Mouse (Mus musculus) heart, embryonic 13.5 days (tissue): Measurements from ENCODE around the gene Lmntd2. TPM values are rescaled to one million over a fixed set of nuclear protein-coding genes. Genes with fewer than 3 reads are reported as not detected.

Experiments
- ATAC-seq: fragments of 200-750 bp; cut with Nextera tagmentation; 2 replicates; pipeline ENCODE4 v1.8.0; 2017; ENCODE audit warnings: moderate TSS enrichment; ENCODE audit not compliant: insufficient number of reproducible peaks, low FRiP score, low TSS enrichment; ENCODE audit errors: extremely low read depth
- H3K27ac ChIP-seq: fragments of 300-500 bp; sonication (generic); replicated peaks from 2 replicates; pipeline ENCODE4 v1.5.1; 2015; ENCODE audit warnings: moderate library complexity, mild to moderate bottlenecking, inconsistent platforms
- H3K27me3 ChIP-seq: fragments of 300-500 bp; sonication (generic); replicated peaks from 2 replicates; pipeline ENCODE4 v1.6.1; 2015; ENCODE audit warnings: mild to moderate bottlenecking, inconsistent platforms
- H3K36me3 ChIP-seq: fragments of 300-500 bp; sonication (generic); 2 replicates; pipeline ENCODE4 v1.6.1; 2015; ENCODE audit warnings: mild to moderate bottlenecking, inconsistent platforms
- H3K4me1 ChIP-seq: fragments of 300-500 bp; sonication (generic); 2 replicates; pipeline ENCODE4 v1.6.1; 2015; ENCODE audit warnings: inconsistent platforms
- H3K4me2 ChIP-seq: fragments of 300-500 bp; sonication (generic); 2 replicates; pipeline ENCODE4 v1.6.1; 2015; ENCODE audit warnings: inconsistent platforms, mild to moderate bottlenecking, moderate library complexity
- H3K4me3 ChIP-seq: fragments of 300-500 bp; sonication (generic); 2 replicates; pipeline ENCODE4 v1.5.1; 2015; ENCODE audit warnings: moderate library complexity, mild to moderate bottlenecking, inconsistent platforms
- H3K9ac ChIP-seq: fragments of 300-500 bp; sonication (generic); 2 replicates; pipeline ENCODE4 v1.6.1; 2015; ENCODE audit warnings: inconsistent platforms, mild to moderate bottlenecking, moderate library complexity
- H3K9me3 ChIP-seq: fragments of 300-500 bp; sonication (generic); 2 replicates; pipeline ENCODE4 v1.6.1; 2016; ENCODE audit warnings: inconsistent platforms
- WGBS: fragments of 180-500 bp; shearing (Covaris S2); methylation state at CpG from one replicate; pipeline ENCODE4 v1.1.7; 2015; ENCODE audit warnings: mixed read lengths; 5-methylcytosine and 5-hydroxymethylcytosine counted together
- polyA plus RNA-seq: library from polyadenylated mRNA; unstranded; fragments of >200 nt; fragmentation: Nextera tagmentation; extraction: Ambion mirVana; gene quantifications from 2 replicates; pipeline ENCODE4 v1.2.1, GENCODE M21; 2015

Lmntd2 gene
- polyA plus RNA-seq, 1 experiment from 2014 or later, result 0.72 TPM

GRCm38 (mm10) chr7:141188194-141188593 lies 25.7 kb downstream of the Lmntd2 start:
- Histone ChIP-seq H3K4me2 (no peak overlapping the region), H3K4me1 (peaks cover 20% of the 10 kb centered on the region), H3K27ac (no peak overlapping the region), H3K9me3 (no peaks in the 10 kb centered on the region), H3K9ac (no peak overlapping the region), H3K27me3 (no peaks in the 10 kb centered on the region), H3K4me3 (no peak overlapping the region), H3K36me3 (peaks cover 38% of the 10 kb centered on the region)
- WGBS, result 53% methylated on average over 3 of the region's 3 CpGs
- no peak for ATAC-seq

GRCm38 (mm10) chr7:141176173-141176572 lies 37.7 kb downstream of the Lmntd2 start:
- ATAC-seq, result no peak
- no peak overlapping the region for H3K27ac ChIP-seq
- H3K9me3 ChIP-seq, result no peaks in the 10 kb centered on the region
- H3K27me3 ChIP-seq, result peaks cover 16% of the 10 kb centered on the region
- H3K4me3 ChIP-seq, result no peak overlapping the region
- H3K9ac ChIP-seq, result no peak overlapping the region
- H3K36me3 ChIP-seq, result no peaks in the 10 kb centered on the region
- no peak overlapping the region for H3K4me2 ChIP-seq
- 3% methylated on average over 8 of the region's 8 CpGs for WGBS
- H3K4me1 ChIP-seq, result peaks cover 17% of the 10 kb centered on the region

- no peak overlapping the region for H3K27ac ChIP-seq
- no peak overlapping the region for H3K4me3 ChIP-seq
- no peaks in the 10 kb centered on the region for H3K36me3 ChIP-seq
- H3K4me1 ChIP-seq, result peaks cover 17% of the 10 kb centered on the region
- no peaks in the 10 kb centered on the region for H3K9me3 ChIP-seq
- no peak overlapping the region for H3K9ac ChIP-seq
- ATAC-seq, result no peak
- H3K27me3 ChIP-seq, result peaks cover 16% of the 10 kb centered on the region
- 76% methylated on average over 4 of the region's 4 CpGs for WGBS
- H3K4me2 ChIP-seq, result no peak overlapping the region
Observed at GRCm38 (mm10) chr7:141175068-141175467, 38.8 kb downstream of the Lmntd2 start.

- peak overlapping the region; percentile 88 for H3K9ac ChIP-seq
- H3K4me2 ChIP-seq, result peak overlapping the region; percentile 78
- H3K36me3 ChIP-seq, result no peaks in the 10 kb centered on the region
- no peaks in the 10 kb centered on the region for H3K9me3 ChIP-seq
- H3K4me3 ChIP-seq, result peak overlapping the region; percentile 64
- H3K27ac ChIP-seq, result peak overlapping the region; percentile 94
- H3K4me1 ChIP-seq, result peaks cover 31% of the 10 kb centered on the region
- ATAC-seq, result no peak
- H3K27me3 ChIP-seq, result peaks cover 15% of the 10 kb centered on the region
- WGBS, result 89% methylated on average over 5 of the region's 5 CpGs
Observed at GRCm38 (mm10) chr7:141173323-141173850, 40.5 kb downstream of the Lmntd2 start.

GRCm38 (mm10) chr7:141172116-141173006 lies 41.5 kb downstream of the Lmntd2 start, which contains the start of gene Rnh1:
TSS of gene Rnh1 (minus strand) at chr7:141172857.
- Histone ChIP-seq H3K4me3 (peak within 1 kb of the TSS; percentile 64), H3K4me2 (peak within 1 kb of the TSS; percentile 78), H3K27me3 (0 out of 2 replicates have a peak, but pooled peaks cover 7% of the 10 kb centered on the region), H3K9ac (peak within 1 kb of the TSS; percentile 88), H3K9me3 (no peaks in the 10 kb centered on the region), H3K36me3 (no peaks in the 10 kb centered on the region), H3K4me1 (peaks cover 41% of the 10 kb centered on the region), H3K27ac (peak within 1 kb of the TSS; percentile 94)
- peak; percentile 89 for ATAC-seq
- WGBS, result 3% methylated on average over 55 of the region's 55 CpGs

GRCm38 (mm10) chr7:141169866-141170265 lies 44.0 kb downstream of the Lmntd2 start:
- no peak overlapping the region for H3K4me2 ChIP-seq
- H3K27ac ChIP-seq, result 0 out of 2 replicates have a peak overlapping the region, but pooled peaks have one; percentile 20
- no peak for ATAC-seq

GRCm38 (mm10) chr7:141169300-141169699 lies 44.6 kb downstream of the Lmntd2 start:
- no peak for ATAC-seq
- H3K27ac ChIP-seq, result 0 out of 2 replicates have a peak overlapping the region, but pooled peaks have one; percentile 72
- H3K4me3 ChIP-seq, result peak overlapping the region; percentile 73; the same call in 1 of the 2 replicates
- H3K4me2 ChIP-seq, result peak overlapping the region; percentile 81
- no peaks in the 10 kb centered on the region for H3K9me3 ChIP-seq
- no peaks in the 10 kb centered on the region for H3K27me3 ChIP-seq
- H3K36me3 ChIP-seq, result peaks cover 22% of the 10 kb centered on the region
- H3K4me1 ChIP-seq, result peaks cover 52% of the 10 kb centered on the region
- 59% methylated on average over 1 of the region's 1 CpGs for WGBS
- peak overlapping the region; percentile 89 for H3K9ac ChIP-seq

More at GRCm38 (mm10) chr7:141169866-141170265, 44.0 kb downstream of the Lmntd2 start:
- H3K27me3 ChIP-seq, result no peaks in the 10 kb centered on the region
- no peak overlapping the region for H3K4me3 ChIP-seq
- peaks cover 16% of the 10 kb centered on the region for H3K36me3 ChIP-seq
- H3K9ac ChIP-seq, result peak overlapping the region; percentile 89; the same call in 1 of the 2 replicates
- H3K4me1 ChIP-seq, result peaks cover 47% of the 10 kb centered on the region
- no peaks in the 10 kb centered on the region for H3K9me3 ChIP-seq

- H3K4me3 ChIP-seq, result peak overlapping the region; percentile 73
- 2% methylated on average over 22 of the region's 22 CpGs for WGBS
- no peaks in the 10 kb centered on the region for H3K27me3 ChIP-seq
- no peaks in the 10 kb centered on the region for H3K9me3 ChIP-seq
- H3K27ac ChIP-seq, result peak overlapping the region; percentile 72
- peak overlapping the region; percentile 81 for H3K4me2 ChIP-seq
- H3K36me3 ChIP-seq, result peaks cover 30% of the 10 kb centered on the region
- H3K4me1 ChIP-seq, result peaks cover 55% of the 10 kb centered on the region
- 0 out of 2 replicates have a peak, but pooled peaks have one; percentile 23 for ATAC-seq
- H3K9ac ChIP-seq, result peak overlapping the region; percentile 89
Observed at GRCm38 (mm10) chr7:141168518-141168953, 45.3 kb downstream of the Lmntd2 start.

GRCm38 (mm10) chr7:141167901-141168517 lies 45.9 kb downstream of the Lmntd2 start:
- Histone ChIP-seq H3K4me3 (peak overlapping the region; percentile 73), H3K9ac (peak overlapping the region; percentile 89), H3K9me3 (no peaks in the 10 kb centered on the region), H3K4me2 (peak overlapping the region; percentile 81), H3K4me1 (peaks cover 49% of the 10 kb centered on the region), H3K27me3 (no peaks in the 10 kb centered on the region), H3K36me3 (peaks cover 35% of the 10 kb centered on the region), H3K27ac (peak overlapping the region; percentile 72)
- no peak for ATAC-seq
- WGBS, result 11% methylated on average over 7 of the region's 7 CpGs

GRCm38 (mm10) chr7:141164850-141165249 lies 49.0 kb downstream of the Lmntd2 start:
- H3K36me3 ChIP-seq, result peaks cover 66% of the 10 kb centered on the region
- no peak overlapping the region for H3K4me3 ChIP-seq
- no peak for ATAC-seq
- H3K27ac ChIP-seq, result no peak overlapping the region
- H3K4me1 ChIP-seq, result peaks cover 38% of the 10 kb centered on the region
- no peaks in the 10 kb centered on the region for H3K27me3 ChIP-seq
- 66% methylated on average over 6 of the region's 6 CpGs for WGBS
- no peaks in the 10 kb centered on the region for H3K9me3 ChIP-seq
- peak overlapping the region; percentile 3; the same call in 1 of the 2 replicates for H3K9ac ChIP-seq
- no peak overlapping the region for H3K4me2 ChIP-seq

GRCm38 (mm10) chr7:141164397-141164796 lies 49.5 kb downstream of the Lmntd2 start:
- H3K4me3 ChIP-seq, result no peak overlapping the region
- no peaks in the 10 kb centered on the region for H3K27me3 ChIP-seq
- H3K36me3 ChIP-seq, result peaks cover 71% of the 10 kb centered on the region
- H3K4me2 ChIP-seq, result no peak overlapping the region
- no peaks in the 10 kb centered on the region for H3K9me3 ChIP-seq
- ATAC-seq, result no peak
- peaks cover 33% of the 10 kb centered on the region for H3K4me1 ChIP-seq
- 87% methylated on average over 7 of the region's 7 CpGs for WGBS
- H3K9ac ChIP-seq, result peak overlapping the region; percentile 3
- H3K27ac ChIP-seq, result no peak overlapping the region
